Mouse (Mus musculus) adrenal gland, postnatal 25 days (tissue): ENCODE results near the gene Ppm1b. TPM values are rescaled to one million over a fixed set of nuclear protein-coding genes. Genes with fewer than 3 reads are reported as not detected.

Experiments
- DNase-seq: peaks from one replicate; pipeline ENCODE4 v3.0.0; 2021; ENCODE audit warnings: mixed read lengths
- total RNA-seq: library from RNA; stranded (reverse); gene quantifications from 2 replicates; pipeline ENCODE4 v1.2.3, GENCODE M21; 2021

Ppm1b gene
- total RNA-seq, 1 experiment from 2014 or later = 172 TPM

- no peak for DNase-seq
Measured at GRCm38 (mm10) chr17:85072383-85072782, 115.8 kb downstream of the Ppm1b start.

- no peak for DNase-seq
Measured at GRCm38 (mm10) chr17:85073214-85073613, 116.7 kb downstream of the Ppm1b start.

Other genes with a start within 250 kb of the Ppm1b start
- 75.1 and 80.6 TPM in 2 replicates for gene Lrpprc, start 166.0 kb upstream of the Ppm1b start, total RNA-seq
- gene Slc3a1, start 71.6 kb downstream of the Ppm1b start, total RNA-seq = 0.38 and 0.79 TPM in 2 replicates
- 38.4 and 41.4 TPM in 2 replicates for gene Prepl, start 133.5 kb downstream of the Ppm1b start, total RNA-seq
- gene Camkmt, start 133.8 kb downstream of the Ppm1b start, total RNA-seq = 6.9 and 8.0 TPM in 2 replicates